Mouse (Mus musculus): ENCODE measurements around the gene 6030468B19Rik. TPM values are rescaled to one million over a fixed set of nuclear protein-coding genes. Genes with fewer than 3 reads are reported as not detected.

The 6030468B19Rik gene
- 104 and 133 TPM in 2 replicates for polyA plus RNA-seq (2012; rRNA removed)
- polyA plus RNA-seq (2014; fragmentation: Nextera tagmentation; extraction: Ambion mirVana) = 67.1 and 78.0 TPM in 2 replicates

DNA sequence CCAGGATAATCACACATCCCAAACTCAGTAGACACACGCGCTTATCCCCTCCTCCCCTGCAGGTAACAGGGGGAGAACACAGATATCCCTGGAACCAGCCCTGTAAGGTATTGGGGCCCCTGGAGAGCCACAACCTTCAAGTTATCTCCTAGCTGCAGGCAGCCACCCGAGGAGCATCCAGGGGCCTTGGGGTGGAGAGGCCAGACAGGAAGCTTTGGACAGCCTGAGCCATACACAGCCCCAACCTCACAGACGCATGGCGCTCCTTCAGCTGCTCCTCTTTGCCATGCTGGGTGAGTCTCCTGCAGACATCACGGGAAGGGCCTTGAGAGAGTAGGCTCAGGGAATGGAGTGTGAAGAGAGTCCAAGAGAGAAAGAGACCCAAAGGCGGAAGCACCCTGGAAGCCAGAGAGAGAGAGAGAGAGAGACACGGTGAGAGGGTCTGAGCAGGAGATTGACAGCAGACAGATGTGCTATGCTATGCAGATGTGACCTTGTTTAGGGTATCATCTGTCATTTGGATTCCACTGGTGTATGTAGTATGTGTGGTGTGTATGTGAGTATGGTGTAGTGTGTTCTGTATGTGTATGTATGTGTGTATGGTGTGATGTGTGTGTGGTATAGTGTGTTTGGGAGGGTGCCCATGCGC is at the start of gene 6030468B19Rik:
TSS of gene 6030468B19Rik (plus strand) at position 150 of the 649 bp plus-strand sequence.
- H3K4me1 ChIP-seq (replicated peaks; ENCODE audit: control insufficient read depth in 2 of 2, insufficient read depth in 2 of 2, low read length in 1 of 2) = peaks cover 44 to 54% of the 10 kb centered on the region in 2 experiments
- TF ChIP-seq CTCF (IDR thresholded peaks at IDR 0.05; ENCODE audit: low read depth) (0 out of 2 replicates have a peak, but pooled peaks have one; percentile 24), EP300 (IDR thresholded peaks at IDR 0.05; ENCODE audit: low read depth) (peak; percentile 98)
- peak within 1 kb of the TSS; percentile 87 for H3K4me2 ChIP-seq (ENCODE audit: low read depth)
- peak within 1 kb of the TSS; percentile 99 for H3K27ac ChIP-seq
- 9% methylated on average over 9 of the region's 9 CpGs for WGBS (ENCODE audit: insufficient replicate concordance)
- H3K9ac ChIP-seq (replicated peaks) = peak within 1 kb of the TSS; percentile 85
- H3K4me3 ChIP-seq (ENCODE audit: insufficient read depth in 1 of 2, low read depth in 2 of 2, low read length in 2 of 2) = peak within 1 kb of the TSS; percentile 77 to 88
- ATAC-seq (ENCODE audit: insufficient read depth) = peak; percentile 93
- H3K9me3 ChIP-seq (ENCODE audit: control insufficient read depth, low read length) = no peaks in the 10 kb centered on the region
- no peaks in the 10 kb centered on the region for H3K27me3 ChIP-seq (ENCODE audit: control insufficient read depth, insufficient read depth, low read length)
- peaks cover 32% of the 10 kb centered on the region for H3K36me3 ChIP-seq (replicated peaks; ENCODE audit: control insufficient read depth, insufficient read depth, low read depth)
- DNase-seq (ENCODE audit: low read depth in 3 of 3, low spot score in 3 of 3) = peak; percentile 91 to 93 (median 93)

DNA sequence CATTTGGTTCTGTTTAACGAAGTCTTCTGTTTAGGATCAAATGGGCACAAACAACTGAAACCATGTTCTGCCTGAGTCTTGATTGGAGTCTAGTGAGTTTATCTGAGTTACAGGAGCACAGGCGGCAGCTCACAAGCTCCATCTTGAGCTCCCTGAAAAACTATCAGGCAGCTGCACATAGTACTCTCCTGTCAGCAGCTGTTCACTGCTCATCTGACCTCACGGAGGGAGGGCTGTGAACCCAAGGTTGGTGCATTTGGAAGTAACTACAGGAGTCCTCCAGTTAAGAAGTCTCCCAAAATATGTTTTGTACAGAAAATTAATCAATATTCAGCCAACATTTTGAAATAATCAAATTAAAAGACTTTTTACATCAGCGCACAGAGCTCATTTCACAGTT is 48.8 kb upstream of the 6030468B19Rik start:
- TF ChIP-seq EP300 (IDR thresholded peaks at IDR 0.05; ENCODE audit: low read depth) = no peak
- TF ChIP-seq CTCF (IDR thresholded peaks at IDR 0.05; ENCODE audit: low read depth) = no peak
- Histone ChIP-seq H3K9ac (replicated peaks) (no peak overlapping the region), H3K27me3 (ENCODE audit: control insufficient read depth, insufficient read depth, low read length) (no peaks in the 10 kb centered on the region), H3K4me2 (ENCODE audit: low read depth) (no peak overlapping the region), H3K36me3 (replicated peaks; ENCODE audit: control insufficient read depth, insufficient read depth, low read depth) (peaks cover 34% of the 10 kb centered on the region), H3K9me3 (ENCODE audit: control insufficient read depth, low read length) (no peaks in the 10 kb centered on the region), H3K4me3 (ENCODE audit: insufficient read depth in 1 of 2, low read depth in 2 of 2, low read length in 2 of 2) (no peak overlapping the region), H3K4me1 (replicated peaks; ENCODE audit: control insufficient read depth in 2 of 2, insufficient read depth in 2 of 2, low read length in 1 of 2) (no peaks in the 10 kb centered on the region), H3K27ac (no peak overlapping the region)
- DNase-seq (ENCODE audit: low read depth in 3 of 3, low spot score in 3 of 3) (no peak), ATAC-seq (ENCODE audit: insufficient read depth) (no peak)
- 70% methylated on average over 4 of the region's 4 CpGs for WGBS (ENCODE audit: insufficient replicate concordance)

- WGBS (ENCODE audit: insufficient replicate concordance) = 81% methylated on average over 10 of the region's 10 CpGs
- Histone ChIP-seq H3K4me3 (ENCODE audit: insufficient read depth in 1 of 2, low read depth in 2 of 2, low read length in 2 of 2) (no peak overlapping the region), H3K36me3 (replicated peaks; ENCODE audit: control insufficient read depth, insufficient read depth, low read depth) (peaks cover 34% of the 10 kb centered on the region), H3K27me3 (ENCODE audit: control insufficient read depth, insufficient read depth, low read length) (no peaks in the 10 kb centered on the region), H3K4me1 (replicated peaks; ENCODE audit: control insufficient read depth in 2 of 2, insufficient read depth in 2 of 2, low read length in 1 of 2) (no peaks in the 10 kb centered on the region), H3K4me2 (ENCODE audit: low read depth) (no peak overlapping the region), H3K27ac (no peak overlapping the region), H3K9ac (replicated peaks) (no peak overlapping the region), H3K9me3 (ENCODE audit: control insufficient read depth, low read length) (no peaks in the 10 kb centered on the region)
- no peak for ATAC-seq (ENCODE audit: insufficient read depth)
- no peak for TF ChIP-seq CTCF (IDR thresholded peaks at IDR 0.05; ENCODE audit: low read depth)
- no peak for TF ChIP-seq EP300 (IDR thresholded peaks at IDR 0.05; ENCODE audit: low read depth)
- DNase-seq (ENCODE audit: low read depth in 3 of 3, low spot score in 3 of 3) = no peak
These were observed 48.0 kb upstream of the 6030468B19Rik start for GRCm38 (mm10) chr11:117749414-117749813.

DNA sequence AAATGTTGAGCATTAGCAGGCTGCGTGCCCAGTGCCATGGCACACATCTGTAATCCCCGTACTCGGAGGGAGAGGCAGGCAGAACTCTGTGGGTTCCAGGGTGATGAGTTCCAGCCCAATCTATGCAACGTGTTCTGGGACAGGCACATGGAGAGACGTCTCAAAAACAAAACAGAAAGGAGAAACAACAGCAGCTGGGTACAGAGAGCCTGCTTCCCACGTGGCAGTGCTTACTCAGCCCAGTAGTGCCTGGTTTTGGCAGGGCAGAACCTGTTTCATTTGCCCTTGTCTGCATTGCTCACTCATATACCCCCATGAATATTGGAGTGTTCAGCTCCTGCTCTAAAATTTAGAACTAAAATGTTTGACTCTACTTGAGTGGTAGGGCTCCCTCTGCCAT is 45.9 kb upstream of the 6030468B19Rik start:
- Histone ChIP-seq H3K36me3 (replicated peaks; ENCODE audit: control insufficient read depth, insufficient read depth, low read depth) (peaks cover 30% of the 10 kb centered on the region), H3K27ac (no peak overlapping the region), H3K4me1 (replicated peaks; ENCODE audit: control insufficient read depth in 2 of 2, insufficient read depth in 2 of 2, low read length in 1 of 2) (no peaks in the 10 kb centered on the region), H3K9ac (replicated peaks) (no peak overlapping the region), H3K4me2 (ENCODE audit: low read depth) (no peak overlapping the region), H3K27me3 (ENCODE audit: control insufficient read depth, insufficient read depth, low read length) (no peaks in the 10 kb centered on the region), H3K4me3 (ENCODE audit: insufficient read depth in 1 of 2, low read depth in 2 of 2, low read length in 2 of 2) (no peak overlapping the region), H3K9me3 (ENCODE audit: control insufficient read depth, low read length) (no peaks in the 10 kb centered on the region)
- ATAC-seq (ENCODE audit: insufficient read depth) (no peak), DNase-seq (ENCODE audit: low read depth in 3 of 3, low spot score in 3 of 3) (no peak)
- TF ChIP-seq CTCF (IDR thresholded peaks at IDR 0.05; ENCODE audit: low read depth) (no peak), EP300 (IDR thresholded peaks at IDR 0.05; ENCODE audit: low read depth) (no peak)
- WGBS (ENCODE audit: insufficient replicate concordance) = 76% methylated on average over 6 of the region's 6 CpGs

DNA sequence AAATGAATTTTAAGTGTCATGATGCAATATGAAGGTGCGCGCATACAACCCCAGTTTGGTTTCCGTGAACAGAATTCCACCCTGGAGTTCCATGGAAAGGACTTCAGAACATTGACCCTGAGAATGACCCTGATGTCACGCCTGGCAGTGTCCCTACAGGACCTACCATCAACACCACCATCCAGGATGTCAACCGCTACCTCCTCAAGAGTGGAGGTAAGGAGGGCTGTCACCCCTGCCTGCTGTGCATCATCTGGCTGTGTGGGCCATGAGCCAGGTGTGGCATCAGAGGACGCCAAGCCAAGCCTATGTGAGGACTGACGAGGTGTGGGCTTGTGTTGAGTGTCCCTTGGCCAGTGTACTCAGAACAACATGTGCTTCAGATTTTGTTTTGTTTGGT is 41.6 kb upstream of the 6030468B19Rik start:
- no peak for DNase-seq (ENCODE audit: low read depth in 3 of 3, low spot score in 3 of 3)
- Histone ChIP-seq H3K27ac (no peak overlapping the region), H3K9me3 (ENCODE audit: control insufficient read depth, low read length) (no peaks in the 10 kb centered on the region)

More for the DNA sequence above, 41.6 kb upstream of the 6030468B19Rik start:
- Histone ChIP-seq H3K4me1 (replicated peaks; ENCODE audit: control insufficient read depth in 2 of 2, insufficient read depth in 2 of 2, low read length in 1 of 2) (no peaks in the 10 kb centered on the region), H3K4me2 (ENCODE audit: low read depth) (no peak overlapping the region), H3K4me3 (ENCODE audit: insufficient read depth in 1 of 2, low read depth in 2 of 2, low read length in 2 of 2) (no peak overlapping the region), H3K27me3 (ENCODE audit: control insufficient read depth, insufficient read depth, low read length) (no peaks in the 10 kb centered on the region), H3K36me3 (replicated peaks; ENCODE audit: control insufficient read depth, insufficient read depth, low read depth) (peaks cover 17% of the 10 kb centered on the region), H3K9ac (replicated peaks) (no peak overlapping the region)
- 92% methylated on average over 7 of the region's 7 CpGs for WGBS (ENCODE audit: insufficient replicate concordance)
- no peak for ATAC-seq (ENCODE audit: insufficient read depth)
- TF ChIP-seq CTCF (IDR thresholded peaks at IDR 0.05; ENCODE audit: low read depth) (no peak), EP300 (IDR thresholded peaks at IDR 0.05; ENCODE audit: low read depth) (no peak)

All from liver, embryonic 14.5 days (tissue).